Mouse (Mus musculus): ENCODE measurements around the gene Akr1c21.
"Not testable (repeated sequence)": the region's sequence is repeated elsewhere in the genome, so short reads cannot be mapped to it uniquely, and the experiment has no call there.

Akr1c21 gene

DNA sequence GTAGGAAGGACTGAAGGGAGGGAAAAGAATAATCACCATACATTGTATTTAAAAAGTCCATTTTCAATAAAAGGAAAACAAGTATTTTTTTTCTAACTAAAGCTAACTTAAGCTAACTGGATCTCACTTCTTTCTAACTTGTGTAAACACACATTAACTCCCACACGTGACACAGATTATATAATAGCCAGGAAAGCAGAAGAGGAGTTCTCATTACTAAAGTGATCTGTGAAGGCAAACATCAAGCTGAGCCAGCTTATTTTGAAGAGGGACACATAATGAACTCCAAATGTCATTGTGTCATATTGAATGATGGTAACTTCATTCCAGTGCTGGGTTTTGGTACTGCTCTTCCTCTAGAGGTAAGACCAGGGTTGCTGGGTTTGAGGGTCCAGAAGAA is at the start of gene Akr1c21:
Gene Akr1c21, plus strand, starts transcription at position 205 of the 400 bp plus-strand sequence.
- DNase-seq, result no peak

DNA sequence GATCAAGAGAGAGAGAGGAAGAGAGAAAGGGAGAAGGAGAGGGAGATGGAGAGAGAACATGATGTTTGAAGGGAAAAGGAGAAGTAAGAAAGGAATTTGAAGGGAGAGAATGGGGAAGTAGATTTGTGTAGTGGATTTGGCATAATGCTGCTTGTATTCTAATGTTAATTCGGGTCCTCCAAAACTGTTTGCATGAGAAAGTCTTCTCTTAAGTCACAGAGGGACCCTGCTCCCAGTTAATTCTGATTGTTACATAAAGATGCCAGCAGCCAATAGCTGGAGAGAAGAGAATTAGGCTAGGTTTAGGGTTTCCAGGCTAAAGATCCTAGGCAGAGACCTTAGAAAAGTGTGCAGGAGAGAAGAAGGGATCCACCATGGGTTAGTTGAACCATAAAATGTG is 14.7 kb upstream of the Akr1c21 start:
- DNase-seq, result no peak

DNA sequence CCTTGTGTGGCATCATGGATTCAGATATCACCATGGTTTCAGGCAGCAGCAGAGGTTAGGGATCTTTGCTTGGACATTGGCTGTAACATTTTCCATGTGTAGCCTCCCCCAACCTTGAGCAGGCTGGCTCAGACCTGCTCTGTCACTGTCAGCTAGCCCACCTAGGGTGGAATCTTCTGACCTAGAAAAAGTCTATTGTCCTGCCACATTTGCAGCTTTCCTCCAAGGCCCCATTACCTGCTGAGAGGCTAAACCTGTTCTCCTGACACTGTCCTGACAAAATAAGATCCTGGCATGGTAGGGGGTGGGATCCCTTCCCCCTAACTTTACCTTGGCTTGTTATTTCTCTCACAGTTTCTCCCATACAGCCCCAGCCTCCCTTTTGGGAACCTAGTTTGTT is 13.4 kb upstream of the Akr1c21 start:
- no peak for DNase-seq

DNA sequence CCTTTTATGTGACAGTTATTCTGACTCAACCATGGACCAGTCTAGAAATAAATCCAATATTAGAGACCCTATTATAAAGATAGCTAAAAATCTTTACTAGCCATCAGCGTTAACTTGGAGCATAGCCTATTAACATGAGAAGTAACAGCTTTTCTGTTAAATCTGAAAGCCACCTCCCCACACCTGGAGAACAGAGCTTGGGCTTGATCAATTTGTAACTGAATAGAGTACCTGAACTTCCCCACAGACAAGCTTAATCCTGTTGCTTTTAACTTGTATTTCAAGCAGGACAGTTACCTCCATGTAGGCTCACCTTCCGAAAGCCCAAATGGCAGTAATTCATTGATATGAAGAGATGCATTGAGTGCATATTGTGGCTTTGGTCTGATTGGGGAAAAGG is 7.9 kb upstream of the Akr1c21 start:
- no peak for DNase-seq

DNA sequence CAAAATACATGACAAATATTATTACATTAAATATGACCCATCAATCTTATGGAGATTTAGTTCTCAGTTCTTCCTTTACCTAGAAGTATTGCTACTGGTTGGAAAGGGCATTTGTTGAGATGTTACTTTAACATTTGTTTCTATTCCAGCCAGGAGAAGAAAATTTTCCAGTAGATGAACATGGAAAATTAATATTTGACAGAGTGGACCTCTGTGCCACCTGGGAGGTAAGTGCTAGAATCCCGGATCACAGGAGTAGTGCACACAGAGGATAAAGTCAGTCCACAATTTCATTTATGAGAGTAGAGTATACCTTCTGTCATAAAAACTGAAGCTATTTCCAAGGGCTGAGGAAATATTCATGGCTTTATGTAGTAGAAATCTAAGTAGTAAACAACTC is 3.0 kb downstream of the Akr1c21 start:
- DNase-seq, result no peak

DNA sequence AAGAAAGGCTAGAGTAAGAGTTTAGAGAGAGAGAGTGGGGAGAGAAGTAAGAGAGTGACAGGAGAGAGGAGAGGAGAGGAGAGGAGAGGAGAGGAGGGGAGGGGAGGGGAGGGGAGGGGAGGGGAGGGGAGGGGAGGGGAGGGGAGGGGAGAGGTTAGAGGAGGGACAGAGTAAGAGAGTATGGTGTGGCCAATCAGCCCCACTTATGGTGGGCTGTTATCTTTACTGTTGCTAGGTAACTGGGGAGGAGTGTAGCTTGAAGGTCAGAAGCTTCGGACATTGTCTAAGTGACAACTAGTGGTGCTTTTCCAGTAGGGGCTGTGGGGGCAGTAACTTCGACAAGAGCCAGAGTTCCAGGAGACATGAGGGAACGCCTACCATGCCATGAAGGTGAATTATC is 29.6 kb downstream of the Akr1c21 start:
- DNase-seq, result not testable (repeated sequence)

DNA sequence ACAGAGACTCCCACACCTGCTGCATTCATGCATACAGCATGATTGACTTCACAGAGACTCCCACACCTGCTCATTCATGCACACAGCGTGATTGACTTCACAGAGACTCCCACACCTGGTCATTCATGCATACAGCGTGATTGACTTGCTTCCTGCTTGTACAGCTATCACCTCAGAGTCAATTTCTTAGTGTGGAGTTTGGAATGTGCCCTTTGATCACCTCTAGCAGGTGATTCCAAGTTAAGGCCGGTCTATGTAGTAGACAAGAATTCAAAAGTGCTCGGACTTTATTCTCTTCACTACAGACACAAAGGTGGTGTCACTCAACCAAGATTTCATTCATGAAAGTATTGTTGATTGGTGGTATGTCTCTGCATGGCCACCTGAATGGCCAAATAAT is 32.9 kb downstream of the Akr1c21 start:
- DNase-seq, result peak; percentile 16

DNA sequence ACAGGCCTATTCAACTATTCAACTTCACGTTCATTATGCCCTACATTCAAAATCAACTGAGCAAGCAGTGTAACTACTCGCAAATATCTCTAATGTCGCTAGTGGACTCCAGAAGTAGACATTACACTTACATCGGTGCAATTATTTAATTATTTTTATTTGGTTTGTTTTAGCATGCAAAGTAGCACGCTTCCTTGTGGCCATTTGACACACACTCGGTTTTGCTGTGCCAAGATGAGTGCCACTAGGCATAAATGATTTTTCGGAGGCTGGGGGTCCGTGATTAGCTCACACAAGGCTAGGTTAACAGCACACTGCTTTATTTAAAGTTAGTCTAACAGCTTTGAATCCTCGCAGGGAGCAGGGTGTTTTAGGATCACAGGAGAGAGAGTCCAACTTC is 34.7 kb downstream of the Akr1c21 start:
- DNase-seq, result no peak

DNA sequence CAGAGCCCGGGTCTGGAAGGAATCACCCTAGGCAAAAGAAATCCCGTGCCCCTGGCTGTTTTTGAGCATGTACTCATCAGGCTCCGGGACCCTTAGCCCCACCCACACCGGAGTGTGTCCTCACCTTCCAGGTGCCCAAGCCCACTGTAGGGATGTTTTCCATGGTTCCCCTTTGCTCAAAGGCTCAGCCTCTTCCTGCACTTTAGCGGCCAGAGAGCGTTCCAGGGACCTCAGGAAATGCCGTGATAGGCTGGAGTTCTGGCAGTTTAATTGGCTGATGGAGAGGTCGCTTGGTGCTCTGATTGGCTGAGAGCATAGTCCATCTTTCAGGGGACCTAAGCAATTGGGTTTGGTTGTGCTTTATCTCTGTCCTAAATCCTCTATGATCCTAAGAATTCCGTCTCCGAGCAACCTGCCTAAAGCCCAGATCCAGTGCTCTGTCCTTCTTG is 35.1 kb downstream of the Akr1c21 start, which contains the start of gene Akr1e1:
Gene Akr1e1, minus strand, starts transcription at position 214 of the 449 bp plus-strand sequence.
- DNase-seq, result peak; percentile 89

DNA sequence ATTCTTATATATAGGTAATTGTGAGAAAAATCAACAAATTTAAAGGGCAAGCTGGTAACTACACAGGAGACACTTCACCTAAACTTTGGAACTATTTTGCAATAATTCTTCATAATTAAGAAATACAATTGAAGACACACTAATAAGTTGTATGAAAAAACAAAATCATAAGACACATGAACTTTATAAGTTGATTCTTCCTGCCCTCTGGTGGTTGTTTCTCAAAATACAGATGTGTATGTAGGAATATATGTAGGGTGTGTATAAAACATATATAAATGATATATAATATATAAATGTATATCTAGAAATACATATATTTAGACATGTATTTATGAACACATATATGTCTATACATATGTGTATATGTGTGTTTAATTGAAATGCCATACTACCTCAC is 37.0 kb downstream of the Akr1c21 start:
- DNase-seq, result no peak

Measured in kidney, adult 18-20 months (tissue).